Mouse (Mus musculus): ENCODE data around the gene Glg1. TPM values are rescaled to one million over a fixed set of nuclear protein-coding genes. Genes with fewer than 3 reads are reported as not detected.
"Not testable (repeated sequence)": the region's sequence is repeated elsewhere in the genome, so short reads cannot be mapped to it uniquely, and the experiment has no call there.

Glg1 gene
- total and polyA plus RNA-seq, 2 experiments from 2014 or later: 37.4 to 53.8 TPM

DNA sequence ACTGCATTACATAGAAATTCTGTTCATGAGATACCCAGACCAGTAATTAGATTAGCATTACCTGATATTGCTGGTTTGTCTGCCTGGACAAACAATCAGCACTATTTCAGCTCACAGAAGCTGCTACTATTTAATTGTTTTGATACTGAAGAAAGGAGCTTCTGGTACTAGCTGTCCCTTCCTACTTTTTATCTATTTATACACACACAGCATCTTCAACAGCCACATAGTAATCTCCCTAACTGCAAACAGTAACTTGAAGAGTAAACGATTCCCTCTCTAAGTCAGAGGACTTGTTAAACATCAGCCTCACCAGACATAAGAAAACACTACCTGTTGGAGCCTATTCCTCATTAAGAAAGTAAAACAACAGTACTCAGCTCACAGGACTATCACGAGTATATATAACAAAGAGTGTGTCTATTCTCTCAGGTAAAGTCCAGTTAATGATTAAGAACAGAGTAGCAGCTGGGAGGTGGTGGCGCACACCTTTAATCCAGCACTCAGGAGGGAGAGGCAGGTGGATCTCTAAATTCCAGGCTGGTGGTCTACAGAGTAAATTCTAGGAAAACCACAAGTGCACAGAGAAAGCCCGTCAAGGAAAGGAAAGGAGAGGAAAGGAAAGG, 6.4 kb downstream of the Glg1 start:
- Histone ChIP-seq H3K4me1 (ENCODE audit: insufficient read depth, low read length) (no peaks in the 10 kb centered on the region), H3K9ac (replicated peaks; ENCODE audit: low read length) (no peak overlapping the region), H3K27me3 (ENCODE audit: insufficient read depth, low read length) (no peaks in the 10 kb centered on the region), H3K36me3 (ENCODE audit: insufficient read depth, low read length) (no peaks in the 10 kb centered on the region), H3K9me3 (ENCODE audit: low read length) (no peaks in the 10 kb centered on the region), H3K27ac (no peak overlapping the region), H3K4me3 (ENCODE audit: low read length) (no peak overlapping the region), H3K4me2 (ENCODE audit: low read depth, low read length) (no peak overlapping the region)
- no peak for DNase-seq (ENCODE audit: low spot score)
- no peak for ATAC-seq
- 90% methylated on average over 4 of the region's 4 CpGs for WGBS
- TF ChIP-seq CTCF (IDR thresholded peaks at IDR 0.05; ENCODE audit: low read depth): no peak

DNA sequence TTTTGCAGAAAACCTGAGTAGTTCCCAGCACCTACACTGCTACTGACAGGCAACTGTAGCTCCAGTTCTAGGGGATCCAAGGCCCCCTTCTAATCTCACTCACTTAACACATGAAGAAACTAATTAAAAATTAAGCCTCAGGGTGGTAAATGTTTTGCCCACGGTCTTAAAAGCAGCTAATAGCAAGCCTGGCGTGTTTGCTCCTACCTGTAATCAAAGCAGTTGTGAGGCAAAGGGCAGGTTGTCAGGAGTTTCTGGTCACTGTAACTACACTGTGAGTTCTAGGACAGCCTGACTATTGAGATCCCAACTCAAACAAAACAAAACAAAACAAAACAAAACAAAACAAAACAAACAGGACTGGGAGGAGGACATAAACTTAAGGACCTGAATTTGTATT, 8.9 kb downstream of the Glg1 start:
- WGBS: 62% methylated on average over 2 of the region's 2 CpGs
- H3K27me3 ChIP-seq (ENCODE audit: insufficient read depth, low read length): no peaks in the 10 kb centered on the region
- DNase-seq (ENCODE audit: low spot score) (no peak), ATAC-seq (no peak)
- no peak for TF ChIP-seq CTCF (IDR thresholded peaks at IDR 0.05; ENCODE audit: low read depth)
- no peaks in the 10 kb centered on the region for H3K36me3 ChIP-seq (ENCODE audit: insufficient read depth, low read length)
- H3K4me1 ChIP-seq (ENCODE audit: insufficient read depth, low read length): no peaks in the 10 kb centered on the region
- H3K4me2 ChIP-seq (ENCODE audit: low read depth, low read length): no peak overlapping the region
- H3K9me3 ChIP-seq (ENCODE audit: low read length): no peaks in the 10 kb centered on the region
- no peak overlapping the region for H3K9ac ChIP-seq (replicated peaks; ENCODE audit: low read length)
- no peak overlapping the region for H3K4me3 ChIP-seq (ENCODE audit: low read length)
- H3K27ac ChIP-seq: no peak overlapping the region

DNA sequence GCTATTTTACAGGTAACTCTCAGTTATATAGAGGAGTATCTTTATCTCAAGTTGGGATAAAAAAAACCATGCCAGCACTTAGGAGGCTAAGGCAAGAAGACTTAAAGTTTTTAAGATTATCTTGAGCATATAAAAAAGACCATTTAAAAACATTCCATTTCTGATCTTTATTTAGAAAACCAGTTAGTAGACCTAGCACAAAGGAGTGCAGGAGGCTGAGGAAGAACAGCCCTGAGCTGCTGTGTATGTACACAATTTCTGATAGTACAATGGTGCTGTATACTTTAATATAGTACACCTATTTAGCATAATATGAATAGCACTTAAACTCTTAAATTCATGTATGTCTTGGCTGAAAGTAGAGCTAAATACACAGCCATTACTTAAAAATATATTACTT, 10.9 kb downstream of the Glg1 start:
- H3K36me3 ChIP-seq (ENCODE audit: insufficient read depth, low read length): no peaks in the 10 kb centered on the region

DNA sequence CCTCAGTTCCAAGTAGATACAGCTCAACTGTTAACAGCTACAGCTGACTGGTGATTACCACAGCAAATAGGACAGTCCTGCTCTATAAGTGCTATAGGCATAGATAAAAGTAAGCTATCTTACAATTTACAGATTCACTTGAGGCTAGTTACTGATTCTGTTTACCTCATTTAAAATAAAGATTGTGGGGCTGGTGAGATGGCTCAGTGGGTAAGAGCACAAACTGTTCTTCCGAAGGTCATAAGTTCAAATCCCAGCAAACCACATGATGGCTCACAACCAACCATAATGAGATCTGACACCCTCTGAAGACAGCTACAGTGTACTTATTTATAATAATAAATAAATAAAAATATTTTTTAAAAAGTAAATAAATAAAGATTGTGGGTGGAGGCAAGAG, 12.2 kb downstream of the Glg1 start:
- H3K36me3 ChIP-seq (ENCODE audit: insufficient read depth, low read length); H3K4me3 ChIP-seq (ENCODE audit: low read length); H3K27me3 ChIP-seq (ENCODE audit: insufficient read depth, low read length); DNase-seq (ENCODE audit: low spot score); ATAC-seq; H3K9ac ChIP-seq (replicated peaks; ENCODE audit: low read length); H3K9me3 ChIP-seq (ENCODE audit: low read length); H3K4me2 ChIP-seq (ENCODE audit: low read depth, low read length); H3K27ac ChIP-seq; H3K4me1 ChIP-seq (ENCODE audit: insufficient read depth, low read length): not testable (repeated sequence)
- WGBS: 97% methylated on average over 1 of the region's 1 CpGs

More for the DNA sequence above, 10.9 kb downstream of the Glg1 start:
- H3K4me3 ChIP-seq (ENCODE audit: low read length): no peak overlapping the region
- no peaks in the 10 kb centered on the region for H3K27me3 ChIP-seq (ENCODE audit: insufficient read depth, low read length)
- H3K4me2 ChIP-seq (ENCODE audit: low read depth, low read length): no peak overlapping the region
- no peak overlapping the region for H3K27ac ChIP-seq
- TF ChIP-seq CTCF (IDR thresholded peaks at IDR 0.05; ENCODE audit: low read depth): no peak
- no peaks in the 10 kb centered on the region for H3K4me1 ChIP-seq (ENCODE audit: insufficient read depth, low read length)
- DNase-seq (ENCODE audit: low spot score) (no peak), ATAC-seq (no peak)
- H3K9ac ChIP-seq (replicated peaks; ENCODE audit: low read length): no peak overlapping the region
- no peaks in the 10 kb centered on the region for H3K9me3 ChIP-seq (ENCODE audit: low read length)

DNA sequence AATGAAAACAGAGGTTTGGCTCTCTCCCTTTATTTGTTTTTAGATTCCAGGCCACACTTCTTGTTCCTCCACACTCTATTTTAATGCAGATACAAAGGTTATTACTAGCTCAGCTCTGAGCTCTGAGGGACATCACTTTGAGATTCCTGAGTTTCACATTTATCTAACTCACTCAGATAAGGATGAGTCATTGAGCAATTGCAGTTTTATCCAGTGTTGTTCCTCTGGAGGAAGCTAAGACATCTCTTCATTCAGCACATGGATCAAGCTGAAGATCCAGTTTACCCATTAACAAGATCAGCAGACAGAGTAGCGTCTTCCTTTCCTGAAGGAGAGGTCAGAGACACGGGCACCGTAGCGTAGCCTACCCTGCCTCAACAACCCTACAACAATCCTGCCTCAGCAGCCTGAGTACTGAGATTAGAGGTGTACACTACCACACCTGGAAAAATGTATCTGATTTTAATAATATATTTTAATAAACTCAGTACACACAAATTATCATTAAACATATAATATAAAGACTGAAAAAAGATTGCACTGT, 12.7 kb downstream of the Glg1 start:
- TF ChIP-seq CTCF (IDR thresholded peaks at IDR 0.05; ENCODE audit: low read depth): no peak
- no peak for ATAC-seq
- no peak overlapping the region for H3K9ac ChIP-seq (replicated peaks; ENCODE audit: low read length)

GRCm38 (mm10) chr8:111237301-111237700, 21.7 kb downstream of the Glg1 start:
- no peak for DNase-seq (ENCODE audit: low spot score)
- Histone ChIP-seq H3K27me3 (ENCODE audit: insufficient read depth, low read length) (no peaks in the 10 kb centered on the region), H3K4me3 (ENCODE audit: low read length) (no peak overlapping the region), H3K9ac (replicated peaks; ENCODE audit: low read length) (no peak overlapping the region), H3K9me3 (ENCODE audit: low read length) (no peaks in the 10 kb centered on the region), H3K4me2 (ENCODE audit: low read depth, low read length) (no peak overlapping the region), H3K27ac (no peak overlapping the region), H3K36me3 (ENCODE audit: insufficient read depth, low read length) (no peaks in the 10 kb centered on the region), H3K4me1 (ENCODE audit: insufficient read depth, low read length) (no peaks in the 10 kb centered on the region)
- ATAC-seq: no peak
- no peak for TF ChIP-seq CTCF (IDR thresholded peaks at IDR 0.05; ENCODE audit: low read depth)
- 89% methylated on average over 3 of the region's 3 CpGs for WGBS

More for the DNA sequence above, 12.7 kb downstream of the Glg1 start:
- H3K9me3 ChIP-seq (ENCODE audit: low read length): no peaks in the 10 kb centered on the region
- WGBS: 84% methylated on average over 4 of the region's 4 CpGs
- H3K27ac ChIP-seq: no peak overlapping the region
- no peaks in the 10 kb centered on the region for H3K27me3 ChIP-seq (ENCODE audit: insufficient read depth, low read length)
- no peak overlapping the region for H3K4me2 ChIP-seq (ENCODE audit: low read depth, low read length)
- no peaks in the 10 kb centered on the region for H3K36me3 ChIP-seq (ENCODE audit: insufficient read depth, low read length)
- H3K4me3 ChIP-seq (ENCODE audit: low read length): no peak overlapping the region
- no peaks in the 10 kb centered on the region for H3K4me1 ChIP-seq (ENCODE audit: insufficient read depth, low read length)
- no peak for DNase-seq (ENCODE audit: low spot score)

DNA sequence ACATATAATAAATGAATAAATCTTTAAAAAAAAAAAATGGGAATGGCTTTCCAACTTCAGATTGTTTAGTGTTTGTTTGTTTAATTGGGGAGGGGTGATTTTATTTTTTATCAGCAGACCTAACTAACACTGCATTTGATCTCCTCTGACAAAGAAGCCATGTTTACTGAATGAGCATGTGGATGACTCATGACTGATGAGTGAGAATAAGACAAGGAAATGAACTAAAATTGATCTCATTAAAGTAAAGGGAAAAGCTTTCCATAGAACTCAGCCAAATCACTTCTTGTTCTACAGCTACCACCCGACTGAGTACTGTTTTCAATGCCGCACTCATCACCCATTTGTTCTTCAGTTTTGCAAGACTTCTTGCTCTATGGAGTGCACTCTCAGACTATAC, 25.3 kb downstream of the Glg1 start:
- H3K4me1 ChIP-seq (ENCODE audit: insufficient read depth, low read length): no peaks in the 10 kb centered on the region
- H3K36me3 ChIP-seq (ENCODE audit: insufficient read depth, low read length): no peaks in the 10 kb centered on the region
- H3K9me3 ChIP-seq (ENCODE audit: low read length): no peaks in the 10 kb centered on the region
- DNase-seq (ENCODE audit: low spot score): no peak
- no peak for ATAC-seq
- no peaks in the 10 kb centered on the region for H3K27me3 ChIP-seq (ENCODE audit: insufficient read depth, low read length)
- no peak overlapping the region for H3K27ac ChIP-seq
- H3K4me3 ChIP-seq (ENCODE audit: low read length): no peak overlapping the region
- no peak overlapping the region for H3K4me2 ChIP-seq (ENCODE audit: low read depth, low read length)
- no peak for TF ChIP-seq CTCF (IDR thresholded peaks at IDR 0.05; ENCODE audit: low read depth)
- no peak overlapping the region for H3K9ac ChIP-seq (replicated peaks; ENCODE audit: low read length)
- 94% methylated on average over 2 of the region's 2 CpGs for WGBS

Data from hindbrain, postnatal 0 days (tissue).